Mouse (Mus musculus): ENCODE measurements at regions not wholly inside any gene's neighbourhood (a gene's known extent, or its start where the extent isn't known, plus 50 kb on each side); places are given as distances from the start of the nearest gene placed in this dataset.
A peak's percentile ranks its signal among the peaks of the same experiment; 100 is the strongest.

- peaks cover 4% of the 10 kb centered on the region; the same call in 1 of the 2 replicates for H3K4me1 ChIP-seq (ENCODE audit: control insufficient read depth, insufficient read depth, insufficient read length)
- H3K27ac ChIP-seq (ENCODE audit: insufficient read depth, low read length), result no peak overlapping the region
- H3K4me3 ChIP-seq (ENCODE audit: extremely low read depth, insufficient read depth, insufficient read length), result no peak overlapping the region
- DNase-seq (ENCODE audit: low read depth in 1 of 2, low spot score in 2 of 2), result peak in 1 of 2 experiments; percentile 58
- TF ChIP-seq CTCF (IDR thresholded peaks at IDR 0.05; ENCODE audit: extremely low read depth, insufficient read depth, insufficient read length, insufficient replicate concordance) (peak; percentile 56; the same call in 1 of the 2 replicates), POLR2A (IDR thresholded peaks at IDR 0.05; ENCODE audit: low read depth, low read length) (no peak)
- H3K27me3 ChIP-seq (ENCODE audit: control insufficient read depth, insufficient read depth, low read length), result no peaks in the 10 kb centered on the region
- H3K36me3 ChIP-seq (ENCODE audit: control insufficient read depth, insufficient read depth, low read length), result no peaks in the 10 kb centered on the region
- 37% methylated on average over 5 of the region's 5 CpGs for WGBS
Measured at GRCm38 (mm10) chr2:117444671-117445070, 101.9 kb upstream of the Rasgrp1 start.

GRCm38 (mm10) chr2:117446876-117447275, 104.1 kb upstream of the Rasgrp1 start:
- WGBS, result 11% methylated on average over 4 of the region's 4 CpGs
- Histone ChIP-seq H3K27ac (ENCODE audit: insufficient read depth, low read length) (no peak overlapping the region), H3K36me3 (ENCODE audit: control insufficient read depth, insufficient read depth, low read length) (no peaks in the 10 kb centered on the region), H3K4me3 (ENCODE audit: extremely low read depth, insufficient read depth, insufficient read length) (no peak overlapping the region), H3K4me1 (ENCODE audit: control insufficient read depth, insufficient read depth, insufficient read length) (peaks cover 4% of the 10 kb centered on the region; the same call in 1 of the 2 replicates), H3K27me3 (ENCODE audit: control insufficient read depth, insufficient read depth, low read length) (no peaks in the 10 kb centered on the region)
- TF ChIP-seq CTCF (IDR thresholded peaks at IDR 0.05; ENCODE audit: extremely low read depth, insufficient read depth, insufficient read length, insufficient replicate concordance) (no peak), POLR2A (IDR thresholded peaks at IDR 0.05; ENCODE audit: low read depth, low read length) (no peak)
- peak; percentile 22 to 31 for DNase-seq (ENCODE audit: low read depth in 1 of 2, low spot score in 2 of 2)

- no peaks in the 10 kb centered on the region for H3K27me3 ChIP-seq (ENCODE audit: control insufficient read depth, insufficient read depth, low read length)
- peak; percentile 51; the same call in 1 of the 2 replicates for TF ChIP-seq CTCF (IDR thresholded peaks at IDR 0.05; ENCODE audit: extremely low read depth, insufficient read depth, insufficient read length, insufficient replicate concordance)
- TF ChIP-seq POLR2A (IDR thresholded peaks at IDR 0.05; ENCODE audit: low read depth, low read length), result no peak
- H3K36me3 ChIP-seq (ENCODE audit: control insufficient read depth, insufficient read depth, low read length), result no peaks in the 10 kb centered on the region
- WGBS, result 62% methylated on average over 7 of the region's 7 CpGs
- DNase-seq (ENCODE audit: low read depth in 1 of 2, low spot score in 2 of 2), result peak; percentile 40 to 42
- H3K27ac ChIP-seq (ENCODE audit: insufficient read depth, low read length), result no peak overlapping the region
- no peak overlapping the region for H3K4me3 ChIP-seq (ENCODE audit: extremely low read depth, insufficient read depth, insufficient read length)
- peaks cover 4% of the 10 kb centered on the region; the same call in 1 of the 2 replicates for H3K4me1 ChIP-seq (ENCODE audit: control insufficient read depth, insufficient read depth, insufficient read length)
Measured at GRCm38 (mm10) chr2:117450172-117450865, 107.5 kb upstream of the Rasgrp1 start.

GRCm38 (mm10) chr2:117451818-117452217, 109.0 kb upstream of the Rasgrp1 start:
- no peak overlapping the region for H3K4me3 ChIP-seq (ENCODE audit: extremely low read depth, insufficient read depth, insufficient read length)
- TF ChIP-seq POLR2A (IDR thresholded peaks at IDR 0.05; ENCODE audit: low read depth, low read length), result no peak
- no peak for TF ChIP-seq CTCF (IDR thresholded peaks at IDR 0.05; ENCODE audit: extremely low read depth, insufficient read depth, insufficient read length, insufficient replicate concordance)
- H3K36me3 ChIP-seq (ENCODE audit: control insufficient read depth, insufficient read depth, low read length), result no peaks in the 10 kb centered on the region
- H3K27ac ChIP-seq (ENCODE audit: insufficient read depth, low read length), result no peak overlapping the region
- DNase-seq (ENCODE audit: low read depth in 1 of 2, low spot score in 2 of 2), result no peak
- 83% methylated on average over 5 of the region's 5 CpGs for whole genome bisulfite sequencing
- peaks cover under 1% of the 10 kb centered on the region; the same call in 1 of the 2 replicates for H3K4me1 ChIP-seq (ENCODE audit: control insufficient read depth, insufficient read depth, insufficient read length)
- H3K27me3 ChIP-seq (ENCODE audit: control insufficient read depth, insufficient read depth, low read length), result no peaks in the 10 kb centered on the region

GRCm38 (mm10) chr2:117455021-117455739, 112.4 kb upstream of the Rasgrp1 start:
- Histone ChIP-seq H3K27ac (ENCODE audit: insufficient read depth, low read length) (no peak overlapping the region), H3K36me3 (ENCODE audit: control insufficient read depth, insufficient read depth, low read length) (no peaks in the 10 kb centered on the region), H3K4me1 (ENCODE audit: control insufficient read depth, insufficient read depth, insufficient read length) (no peaks in the 10 kb centered on the region), H3K27me3 (ENCODE audit: control insufficient read depth, insufficient read depth, low read length) (no peaks in the 10 kb centered on the region), H3K4me3 (ENCODE audit: extremely low read depth, insufficient read depth, insufficient read length) (no peak overlapping the region)
- 87% methylated on average over 4 of the region's 4 CpGs for WGBS
- no peak for DNase-seq (ENCODE audit: low read depth in 1 of 2, low spot score in 2 of 2)
- no peak for TF ChIP-seq POLR2A (IDR thresholded peaks at IDR 0.05; ENCODE audit: low read depth, low read length)
- no peak for TF ChIP-seq CTCF (IDR thresholded peaks at IDR 0.05; ENCODE audit: extremely low read depth, insufficient read depth, insufficient read length, insufficient replicate concordance)

GRCm38 (mm10) chr2:117455740-117456455, 113.1 kb upstream of the Rasgrp1 start:
- DNase-seq (ENCODE audit: low read depth in 1 of 2, low spot score in 2 of 2), result no peak
- H3K4me3 ChIP-seq (ENCODE audit: extremely low read depth, insufficient read depth, insufficient read length), result no peak overlapping the region
- H3K27me3 ChIP-seq (ENCODE audit: control insufficient read depth, insufficient read depth, low read length), result no peaks in the 10 kb centered on the region
- TF ChIP-seq POLR2A (IDR thresholded peaks at IDR 0.05; ENCODE audit: low read depth, low read length) (no peak), CTCF (IDR thresholded peaks at IDR 0.05; ENCODE audit: extremely low read depth, insufficient read depth, insufficient read length, insufficient replicate concordance) (no peak)
- no peaks in the 10 kb centered on the region for H3K36me3 ChIP-seq (ENCODE audit: control insufficient read depth, insufficient read depth, low read length)
- WGBS, result 84% methylated on average over 7 of the region's 7 CpGs
- H3K4me1 ChIP-seq (ENCODE audit: control insufficient read depth, insufficient read depth, insufficient read length), result no peaks in the 10 kb centered on the region
- H3K27ac ChIP-seq (ENCODE audit: insufficient read depth, low read length), result no peak overlapping the region

Measured in spleen, adult 2 months (tissue).